ENCODE assay signal across 13 mouse cellular contexts in the genomic region with DNA sequence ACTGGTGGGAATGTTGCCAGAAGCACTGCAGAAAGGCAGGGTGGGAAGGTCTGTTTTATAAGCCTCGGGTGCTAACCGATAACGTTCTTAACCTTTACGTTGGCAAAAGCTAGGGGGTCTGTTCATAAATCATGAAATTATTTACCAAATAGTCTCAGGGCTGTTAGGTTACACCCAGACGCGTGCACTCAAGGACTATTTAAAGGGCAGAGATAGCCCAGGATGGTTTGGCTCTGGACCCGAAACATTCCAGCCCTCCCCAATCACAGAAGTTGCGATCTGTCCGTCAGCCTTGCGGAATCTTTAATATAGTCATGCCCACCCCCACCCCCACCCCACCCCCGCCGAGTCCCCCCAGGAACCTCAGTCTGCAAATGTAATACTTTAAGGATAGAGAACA.
"Had no signal": no experiment of that assay in that cellular context is flagged by ENCODE, and none has a peak within 500 bp of the region (broad histone marks: within the 10 kb centered on the region; RNA-seq: fewer than 3 reads in every experiment).

No protein-coding gene starts in this region.

- H3K4me3 ChIP-seq: layer of hippocampus, adult 2 months; limb, embryonic 12.5 days; liver, embryonic 13.5 days; midbrain, embryonic 13.5 days; neural tube, embryonic 15.5 days had no signal

- DNase-seq: kidney, postnatal 10 days; kidney, postnatal 4 days; liver; liver, embryonic 13.5 days; liver, postnatal 0 days; lung, postnatal 10 days; right cerebral cortex, adult 18-20 months; right cerebral cortex, postnatal 25 days; thymus, postnatal 4 days had no signal

- H3K27ac ChIP-seq: layer of hippocampus, adult 2 months; limb, embryonic 12.5 days; liver, embryonic 13.5 days; midbrain, embryonic 13.5 days; neural tube, embryonic 15.5 days had no signal

- H3K4me2 ChIP-seq: limb, embryonic 12.5 days; liver, embryonic 13.5 days; midbrain, embryonic 13.5 days; neural tube, embryonic 15.5 days had no signal

- ATAC-seq: liver, postnatal 0 days; midbrain, embryonic 13.5 days had no signal

- H3K9ac ChIP-seq: limb, embryonic 12.5 days; liver, embryonic 13.5 days; liver, postnatal 0 days; midbrain, embryonic 13.5 days; neural tube, embryonic 15.5 days had no signal

- H3K9me3 ChIP-seq: limb, embryonic 12.5 days; liver, embryonic 13.5 days; midbrain, embryonic 13.5 days; neural tube, embryonic 15.5 days had no signal

- H3K36me3 ChIP-seq: limb, embryonic 12.5 days; liver, embryonic 13.5 days; midbrain, embryonic 13.5 days; neural tube, embryonic 15.5 days had no signal

- H3K27me3 ChIP-seq: limb, embryonic 12.5 days; liver, embryonic 13.5 days; midbrain, embryonic 13.5 days; neural tube, embryonic 15.5 days had no signal
